ENCODE assay signal across 8 mouse cellular contexts in the genomic region with DNA sequence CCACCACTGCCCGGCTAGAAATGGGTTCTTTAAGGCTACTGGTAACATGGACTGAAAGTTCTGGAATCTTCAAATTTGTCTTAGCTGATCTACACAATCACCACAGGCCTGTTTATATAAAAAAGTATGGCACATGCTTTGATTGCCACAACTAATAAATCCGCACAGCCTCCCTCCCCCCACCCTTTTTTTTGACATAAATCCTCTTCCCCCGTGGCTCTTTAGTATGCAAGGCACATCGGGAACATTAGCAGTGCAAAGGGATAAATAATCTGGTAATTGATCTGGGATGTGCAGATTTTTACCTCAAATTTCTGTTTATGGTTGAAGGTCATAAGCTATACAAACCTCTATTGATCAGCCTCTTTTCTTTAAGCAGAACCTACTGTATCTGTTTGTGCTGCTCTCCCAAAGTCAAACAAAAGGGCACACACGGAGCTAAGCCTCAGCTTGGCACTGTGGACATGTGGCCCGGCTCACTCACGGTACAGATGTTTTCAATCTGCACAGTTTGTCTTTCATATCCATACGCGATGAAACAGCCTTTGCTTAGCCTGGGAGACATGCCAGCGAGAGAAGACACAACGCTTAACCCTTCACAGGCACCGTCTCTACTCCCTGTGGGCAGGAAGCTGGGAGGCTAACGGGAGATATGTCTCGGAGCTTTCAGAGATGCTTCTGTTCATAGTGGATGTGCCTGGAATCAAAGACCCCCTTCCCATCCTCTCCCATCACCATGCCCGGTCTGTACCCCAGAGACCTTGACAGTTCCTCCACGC.
A peak's percentile ranks its signal among the peaks of the same experiment; 100 is the strongest.
DNase-seq lines count a peak whose midpoint lies in the region; ATAC-seq and TF ChIP-seq lines count a peak whose summit lies in the region.

No protein-coding gene starts in this region.

- WGBS in heart, embryonic 11.5 days (ENCODE audit: insufficient replicate concordance): 48% methylated on average over 16 of the region's 16 CpGs
- 33% methylated on average over 16 of the region's 16 CpGs for WGBS in hindbrain, embryonic 16.5 days
- 27% methylated on average over 16 of the region's 16 CpGs for WGBS in midbrain, postnatal 0 days

- no peaks in the 10 kb centered on the region for H3K4me1 ChIP-seq in heart, embryonic 11.5 days (ENCODE audit: control insufficient read depth, insufficient read depth, low read length)
- peaks cover 8% of the 10 kb centered on the region for H3K4me1 ChIP-seq in hindbrain, embryonic 16.5 days (ENCODE audit: control insufficient read depth, insufficient read depth, low read depth, low read length)
- H3K4me1 ChIP-seq in midbrain, postnatal 0 days (ENCODE audit: insufficient read depth, low read length): no peaks in the 10 kb centered on the region

- H3K27me3 ChIP-seq in heart, embryonic 11.5 days (ENCODE audit: control insufficient read depth, insufficient read depth, low read length): no peaks in the 10 kb centered on the region; the same call in 1 of the 2 replicates
- no peaks in the 10 kb centered on the region for H3K27me3 ChIP-seq in hindbrain, embryonic 16.5 days (replicated peaks; ENCODE audit: control insufficient read depth, insufficient read depth, low read length)
- H3K27me3 ChIP-seq in midbrain, postnatal 0 days (ENCODE audit: insufficient read depth, low read length): no peaks in the 10 kb centered on the region

- H3K4me3 ChIP-seq in heart, embryonic 11.5 days (ENCODE audit: low read depth, low read length): no peak overlapping the region
- H3K4me3 ChIP-seq in hindbrain, embryonic 16.5 days (ENCODE audit: low read length): no peak overlapping the region
- no peak overlapping the region for H3K4me3 ChIP-seq in midbrain, postnatal 0 days (ENCODE audit: low read depth, low read length)

- H3K36me3 ChIP-seq in heart, embryonic 11.5 days (ENCODE audit: control insufficient read depth, insufficient read depth, low read length): no peaks in the 10 kb centered on the region
- H3K36me3 ChIP-seq in hindbrain, embryonic 16.5 days (ENCODE audit: control insufficient read depth, insufficient read depth, low read length): no peaks in the 10 kb centered on the region
- no peaks in the 10 kb centered on the region for H3K36me3 ChIP-seq in midbrain, postnatal 0 days (ENCODE audit: insufficient read depth, low read length)

- no peak overlapping the region for H3K4me2 ChIP-seq in heart, embryonic 11.5 days
- peak overlapping the region; percentile 43 for H3K4me2 ChIP-seq in hindbrain, embryonic 16.5 days (ENCODE audit: low read length)
- H3K4me2 ChIP-seq in midbrain, postnatal 0 days (ENCODE audit: low read depth, low read length, poor library complexity, severe bottlenecking): peak overlapping the region; percentile 29

- H3K27ac ChIP-seq in heart, embryonic 11.5 days (ENCODE audit: low read depth, low read length): no peak overlapping the region
- H3K27ac ChIP-seq in hindbrain, embryonic 16.5 days (ENCODE audit: low read depth, low read length): no peak overlapping the region
- no peak overlapping the region for H3K27ac ChIP-seq in midbrain, postnatal 0 days (ENCODE audit: low read depth, low read length)

- H3K9me3 ChIP-seq in heart, embryonic 11.5 days (replicated peaks; ENCODE audit: control insufficient read depth, low read length): no peaks in the 10 kb centered on the region
- H3K9me3 ChIP-seq in hindbrain, embryonic 16.5 days (ENCODE audit: control insufficient read depth, low read length): no peaks in the 10 kb centered on the region
- no peaks in the 10 kb centered on the region for H3K9me3 ChIP-seq in midbrain, postnatal 0 days (ENCODE audit: low read length)

- no peak overlapping the region for H3K9ac ChIP-seq in heart, embryonic 11.5 days (ENCODE audit: low read depth, low read length)
- H3K9ac ChIP-seq in hindbrain, embryonic 16.5 days (ENCODE audit: low read depth, low read length): no peak overlapping the region
- no peak overlapping the region for H3K9ac ChIP-seq in midbrain, postnatal 0 days (replicated peaks; ENCODE audit: low read length, poor library complexity, severe bottlenecking)

- no peak for TF ChIP-seq CTCF in midbrain, postnatal 0 days (IDR thresholded peaks at IDR 0.05)

- peak; percentile 86 for DNase-seq in heart, adult 11 months
- peak; percentile 45 for DNase-seq in forelimb bud, embryonic 11.5 days (ENCODE audit: low read depth, low spot score)
- peak; percentile 24 to 28 for DNase-seq in left cerebral cortex, postnatal 14 days (ENCODE audit: low spot score in 2 of 2)
- peak; percentile 54 for DNase-seq in midbrain, postnatal 0 days (ENCODE audit: low spot score)
- no peak for DNase-seq in c-Kit-positive CD71-positive TER-119-positive erythroid progenitor cells, embryonic 14.5 days (ENCODE audit: low spot score)
- DNase-seq in thymus, postnatal 14 days: no peak

- intact Hi-C loops in left cerebral cortex, postnatal 14 days (cut with DNase I): no loop called here

- ATAC-seq in heart, embryonic 11.5 days (replicated peaks; ENCODE audit: insufficient number of reproducible peaks, low FRiP score, low TSS enrichment): no peak
- ATAC-seq in hindbrain, embryonic 16.5 days: 0 out of 2 replicates have a peak, but pooled peaks have one; percentile 42
- ATAC-seq in midbrain, postnatal 0 days (ENCODE audit: low FRiP score): no peak

Comparison
In these comparisons a context has a peak if more than half of its experiments do, and no peak if none do; other contexts are left out.
1. DNase-seq: peak in heart, adult 11 months (single experiment), forelimb bud, embryonic 11.5 days (single experiment), left cerebral cortex, postnatal 14 days (2 of 2) and midbrain, postnatal 0 days (single experiment); none in c-Kit-positive CD71-positive TER-119-positive erythroid progenitor cells, embryonic 14.5 days (single experiment) and thymus, postnatal 14 days (single experiment).